Mouse (Mus musculus): ENCODE measurements around the gene Gtf3c5.

Gene Gtf3c5

DNA sequence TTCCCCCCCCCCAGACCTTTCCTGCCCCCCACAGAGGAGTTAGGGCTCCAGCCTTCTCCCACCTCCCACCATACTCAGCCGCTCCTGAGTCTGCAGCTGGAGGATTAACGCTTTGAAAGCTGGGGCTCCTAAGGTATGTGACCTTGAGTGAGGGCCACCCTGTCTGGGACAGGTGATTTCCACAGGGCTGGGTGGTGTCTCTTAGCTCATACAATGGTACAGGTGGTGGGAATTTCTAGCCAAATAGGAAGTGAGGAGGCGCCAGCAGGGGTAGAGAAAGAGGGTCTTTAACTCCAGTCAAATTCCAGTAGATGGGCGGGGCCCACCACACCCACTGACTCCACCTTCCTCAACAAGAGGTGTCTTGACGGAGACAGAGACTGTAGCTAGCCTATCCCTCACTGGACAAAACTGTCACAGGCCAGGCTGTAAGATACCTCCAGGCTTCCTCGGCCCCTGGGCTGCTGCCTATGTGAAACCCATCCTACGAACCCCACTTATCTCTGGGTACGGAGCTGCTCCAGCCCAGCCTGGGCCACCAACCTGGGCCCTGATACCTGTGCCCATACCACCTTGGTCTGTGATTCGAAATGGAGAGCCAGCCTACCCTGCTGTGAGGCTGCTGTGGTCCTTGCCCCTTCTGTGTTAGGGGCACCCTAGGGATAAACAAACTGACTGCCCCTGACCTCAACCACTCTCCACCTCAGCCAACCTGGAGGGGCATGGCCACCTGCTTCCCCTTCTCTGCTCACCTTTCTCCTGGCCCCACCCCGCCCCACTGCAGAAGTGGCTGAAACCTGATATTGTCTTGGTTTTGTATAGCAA lies 24.0 kb upstream of the Gtf3c5 start:
- no peak for DNase-seq (ENCODE audit: low read depth, low spot score)

GRCm38 (mm10) chr2:28606601-28607340 lies 23.2 kb upstream of the Gtf3c5 start:
- DNase-seq (ENCODE audit: low read depth, low spot score) = peak; percentile 28

DNA sequence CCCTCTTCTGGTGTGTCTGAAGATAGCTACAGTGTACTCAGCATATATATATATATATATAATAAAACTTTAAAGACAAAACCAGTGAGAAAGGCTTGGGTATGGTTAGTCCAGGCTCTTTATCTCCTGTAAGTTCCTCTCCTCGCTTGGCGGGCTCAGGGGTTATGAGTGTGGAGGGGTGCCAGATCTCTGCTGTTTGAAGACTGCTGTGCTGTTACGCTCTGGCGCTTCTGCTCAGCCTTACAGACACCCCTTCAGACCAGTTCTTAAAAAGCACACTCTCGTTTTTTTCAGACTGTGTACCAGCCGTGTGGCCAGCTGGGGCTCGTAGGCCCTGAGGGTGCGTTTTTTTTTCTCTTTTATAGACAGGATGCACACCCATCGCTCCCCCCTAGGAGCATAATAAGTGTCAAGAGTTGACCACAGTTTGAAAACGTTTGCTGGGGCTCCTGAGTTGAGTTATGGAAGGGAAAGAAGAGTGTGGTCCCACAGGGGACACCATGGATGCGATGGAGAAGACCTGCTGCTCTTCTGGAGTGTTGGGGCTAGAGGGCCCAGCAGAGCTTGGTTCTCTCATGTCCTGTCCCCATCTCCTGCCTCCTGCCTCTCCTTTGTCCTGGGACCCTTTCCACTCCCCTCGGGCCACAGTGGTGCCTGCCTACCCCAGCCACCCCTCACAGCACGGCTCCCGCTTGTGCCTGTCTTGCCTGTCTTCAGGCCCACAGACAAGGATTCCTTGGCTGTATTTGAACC lies 22.4 kb upstream of the Gtf3c5 start:
- DNase-seq (ENCODE audit: low read depth, low spot score) = no peak

DNA sequence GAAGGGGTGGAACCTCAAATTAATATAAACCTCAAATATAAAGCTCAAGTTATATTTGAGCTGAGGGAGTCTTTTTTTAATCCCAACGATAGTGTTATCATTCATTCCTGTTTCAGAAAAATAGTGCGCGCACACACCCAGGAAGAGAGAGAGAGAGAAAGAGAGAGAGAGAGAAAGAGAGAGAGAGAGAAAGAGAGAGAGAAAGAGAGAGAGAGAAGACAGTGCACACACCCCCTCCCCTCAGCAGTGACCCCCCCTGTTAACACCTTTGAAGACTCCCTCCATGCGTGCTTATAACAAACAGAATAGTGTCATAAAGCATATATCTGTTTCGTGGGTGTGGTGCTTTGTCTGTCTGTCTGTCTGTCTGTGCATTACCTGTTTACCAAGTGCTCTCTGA lies 20.0 kb upstream of the Gtf3c5 start:
- no peak for DNase-seq (ENCODE audit: low read depth, low spot score)

- DNase-seq (ENCODE audit: low read depth, low spot score) = no peak
These were observed 18.4 kb upstream of the Gtf3c5 start for GRCm38 (mm10) chr2:28601720-28602590.

DNA sequence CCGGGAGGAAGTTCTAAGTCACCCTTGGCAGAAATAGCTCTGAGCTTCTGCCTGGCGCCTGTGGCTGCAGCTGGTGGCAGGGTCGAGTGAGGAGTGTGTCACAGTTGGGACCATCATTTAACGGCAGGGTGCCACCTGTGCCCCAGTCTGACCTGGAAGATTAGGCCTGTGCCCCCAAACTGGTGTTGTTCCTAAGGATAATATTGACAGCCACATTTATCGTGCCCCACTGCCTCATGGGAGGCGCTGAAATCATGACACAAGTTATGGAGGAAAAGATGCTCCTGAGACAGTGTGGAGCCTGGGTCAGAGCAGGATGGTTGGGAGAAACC lies 16.0 kb upstream of the Gtf3c5 start:
- no peak for DNase-seq (ENCODE audit: low read depth, low spot score)

DNA sequence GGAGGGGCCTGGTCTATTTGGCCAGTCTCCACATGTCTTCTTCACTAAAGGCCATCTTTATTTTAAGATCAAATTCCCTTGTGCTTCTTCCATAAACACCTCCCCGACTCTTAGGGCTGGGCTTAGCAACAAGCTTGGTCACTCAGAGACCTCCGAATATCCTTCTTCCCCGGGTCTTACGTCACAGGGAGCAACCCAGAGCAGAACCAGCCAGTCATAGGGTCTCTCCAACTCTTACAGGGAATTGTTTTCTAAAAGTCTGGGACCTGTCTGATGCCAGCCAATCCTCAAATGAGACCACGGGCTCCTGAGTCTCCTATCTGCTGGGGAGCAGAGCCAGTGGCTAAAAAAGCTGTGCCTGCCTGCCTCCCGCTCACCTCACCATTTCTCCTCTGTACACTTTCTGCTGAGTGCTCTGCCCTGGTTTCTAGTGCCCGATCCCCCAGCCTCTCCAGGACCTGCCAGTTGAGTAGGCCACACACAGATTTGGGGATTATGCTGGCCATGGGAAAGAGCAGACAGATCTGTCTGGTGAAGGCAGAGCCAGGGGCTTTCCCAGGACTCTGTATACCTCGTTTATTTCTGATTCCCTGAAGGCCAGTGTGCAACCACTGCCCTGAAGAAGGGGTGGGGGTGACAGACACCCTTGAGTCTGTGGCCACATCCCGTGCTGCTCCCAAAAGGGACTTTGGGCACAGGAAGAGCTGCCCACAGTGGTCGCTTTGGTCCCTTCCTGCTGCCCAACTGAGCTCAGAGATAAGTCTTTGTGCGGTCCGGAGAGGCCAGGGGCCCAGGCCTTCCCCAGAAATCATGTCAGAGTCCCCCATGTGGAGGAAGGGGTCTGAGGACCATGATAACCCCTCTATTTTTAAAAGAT lies 15.4 kb upstream of the Gtf3c5 start:
- DNase-seq (ENCODE audit: low read depth, low spot score) = no peak

GRCm38 (mm10) chr2:28597733-28598547 lies 14.4 kb upstream of the Gtf3c5 start:
- no peak for DNase-seq (ENCODE audit: low read depth, low spot score)

GRCm38 (mm10) chr2:28596998-28597397 lies 13.4 kb upstream of the Gtf3c5 start:
- peak; percentile 26 for DNase-seq (ENCODE audit: low read depth, low spot score)

GRCm38 (mm10) chr2:28596021-28596420 lies 12.5 kb upstream of the Gtf3c5 start:
- DNase-seq (ENCODE audit: low read depth, low spot score) = no peak

DNA sequence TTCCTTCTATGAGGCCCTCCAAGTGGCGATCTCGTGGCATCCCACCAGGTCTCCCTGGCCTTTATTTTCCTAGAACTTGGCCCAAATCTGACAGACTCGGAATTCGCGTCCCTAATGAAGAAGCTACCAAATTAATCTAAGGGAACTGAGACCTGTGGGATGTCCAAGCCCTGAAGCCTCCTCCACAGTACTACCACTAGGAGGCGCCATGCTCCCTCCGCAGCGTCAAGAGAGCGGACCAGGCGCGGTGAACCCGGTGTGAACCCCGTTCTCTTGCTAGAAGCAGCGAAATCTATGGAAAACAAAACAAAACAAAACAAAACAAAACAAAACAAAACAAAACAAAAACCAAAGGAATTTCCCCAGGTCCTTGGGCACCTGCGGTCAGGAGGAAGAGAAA lies 9.3 kb upstream of the Gtf3c5 start:
- peak; percentile 80 for DNase-seq (ENCODE audit: low read depth, low spot score)

- DNase-seq (ENCODE audit: low read depth, low spot score) = no peak
These were observed 7.9 kb upstream of the Gtf3c5 start for GRCm38 (mm10) chr2:28591479-28591878.

DNA sequence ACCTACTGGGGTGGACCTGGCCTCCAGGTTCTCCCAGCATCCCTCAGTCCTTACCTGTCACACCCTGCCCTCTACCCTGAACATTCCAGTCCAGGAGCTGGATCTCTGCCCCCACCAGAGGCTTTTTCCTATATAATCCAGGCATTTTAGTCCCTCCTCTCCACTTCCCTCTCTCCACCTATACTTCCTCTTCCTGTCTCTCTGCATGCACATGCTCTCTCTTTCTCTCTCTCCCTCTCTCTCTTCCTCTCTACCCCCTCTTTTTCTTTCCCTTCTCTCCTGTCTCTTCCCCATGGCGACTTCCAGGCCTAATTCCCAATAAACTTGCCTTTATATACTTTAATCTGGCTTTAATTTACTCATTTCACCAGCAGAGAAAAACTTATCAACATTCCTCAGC lies 5.0 kb upstream of the Gtf3c5 start:
- no peak for DNase-seq (ENCODE audit: low read depth, low spot score)

- DNase-seq (ENCODE audit: low read depth, low spot score) = no peak
These were observed 2.2 kb upstream of the Gtf3c5 start for GRCm38 (mm10) chr2:28585730-28586129.

GRCm38 (mm10) chr2:28585043-28585571 lies 1.6 kb upstream of the Gtf3c5 start:
- peak; percentile 95 for DNase-seq (ENCODE audit: low read depth, low spot score)

DNA sequence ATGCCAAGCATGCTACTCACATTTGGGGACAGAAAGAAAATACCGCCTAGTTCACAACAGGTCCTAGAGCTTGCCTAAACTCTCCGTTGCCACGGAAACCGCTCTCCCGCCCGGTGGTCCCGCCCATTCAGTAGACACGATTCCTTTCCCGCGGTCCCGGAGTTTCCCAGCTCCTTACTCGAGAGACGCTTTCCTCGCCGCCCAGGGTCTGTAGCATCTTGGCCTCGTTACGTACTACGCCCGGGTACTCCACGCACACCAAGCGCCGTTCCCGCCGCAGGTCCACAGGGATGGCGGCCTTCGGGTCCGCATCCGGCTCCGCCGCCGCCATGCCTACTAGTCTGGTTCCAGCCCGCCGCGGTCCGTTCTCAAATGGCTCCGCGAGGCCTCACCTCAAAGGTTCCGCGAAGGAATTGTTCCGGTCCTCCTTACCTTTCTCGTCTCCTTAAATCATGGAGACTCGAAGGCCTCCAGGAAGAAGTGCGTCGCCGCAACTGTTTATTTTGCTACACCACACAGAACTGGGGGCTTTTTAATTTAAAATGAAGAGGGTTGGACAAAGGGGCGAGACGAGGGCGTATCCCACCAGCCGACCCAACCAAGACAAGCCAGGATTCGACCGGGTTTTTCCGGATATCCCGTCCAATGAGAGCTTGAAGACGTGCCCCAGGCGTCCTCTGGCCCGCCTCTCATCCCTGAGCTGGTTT lies 751 bp downstream of the Gtf3c5 start:
- DNase-seq (ENCODE audit: low read depth, low spot score) = peak; percentile 92

DNA sequence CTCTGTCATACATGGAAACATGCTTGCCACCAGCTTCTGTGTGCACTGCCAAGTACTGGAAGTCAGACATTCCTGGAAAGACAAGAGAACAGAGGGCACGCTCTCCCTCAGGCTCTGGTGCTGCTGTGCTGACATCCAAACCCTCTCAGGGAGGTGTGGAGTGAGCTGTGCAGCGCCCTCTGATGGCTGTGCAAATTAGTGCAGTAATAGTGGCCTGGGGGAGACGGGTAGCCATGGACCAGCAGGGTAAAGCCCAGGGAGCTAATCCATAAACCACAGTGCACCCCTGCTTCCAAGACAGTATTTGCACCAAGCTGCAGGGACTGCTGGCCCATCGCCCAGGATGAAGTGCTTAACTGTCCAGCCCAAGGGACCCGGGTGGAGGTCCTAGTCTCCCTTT lies 5.5 kb downstream of the Gtf3c5 start:
- peak; percentile 69 for DNase-seq (ENCODE audit: low read depth, low spot score)

GRCm38 (mm10) chr2:28576815-28577214 lies 6.7 kb downstream of the Gtf3c5 start:
- no peak for DNase-seq (ENCODE audit: low read depth, low spot score)

DNA sequence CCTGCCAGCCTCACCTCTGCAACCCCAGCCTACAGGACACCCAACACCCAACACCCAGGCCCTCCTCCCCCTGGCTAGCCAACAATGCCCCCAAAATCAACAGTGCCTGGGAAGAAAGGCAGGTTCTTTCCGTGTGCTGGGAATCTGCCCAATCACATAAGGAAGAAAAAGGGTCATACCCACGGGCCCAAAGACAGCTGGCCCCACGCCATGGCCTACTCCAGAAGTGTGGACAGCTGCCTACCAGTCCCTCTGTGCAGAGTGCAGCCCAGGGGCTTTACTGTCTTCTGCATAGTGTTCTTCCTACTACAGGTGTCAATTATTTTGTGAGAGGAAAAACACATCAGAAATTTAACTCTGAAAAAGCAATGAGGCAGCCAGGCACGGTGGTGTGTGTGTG lies 8.2 kb downstream of the Gtf3c5 start:
- DNase-seq (ENCODE audit: low read depth, low spot score) = no peak
